Comparison of ENCODE assay signal across 9 mouse cellular contexts in genomic region chr11:88145214-88146006, GRCm38 (mm10). TPM values are rescaled to one million over a fixed set of nuclear protein-coding genes. Genes with fewer than 3 reads are reported as not detected.
A peak's percentile ranks its signal among the peaks of the same experiment; 100 is the strongest.
DNase-seq lines count a peak whose midpoint lies in the region; ATAC-seq and TF ChIP-seq lines count a peak whose summit lies in the region.
"Had no signal": no experiment of that assay in that cellular context is flagged by ENCODE, and none has a peak within 500 bp of the region (broad histone marks: within the 10 kb centered on the region; RNA-seq: fewer than 3 reads in every experiment).

No protein-coding gene starts in this region.

- TF ChIP-seq POLR2A in MEL (IDR thresholded peaks at IDR 0.05; ENCODE audit: control insufficient read depth in 1 of 2, insufficient read depth in 1 of 2, low read depth in 1 of 2, low read length in 2 of 2, poor library complexity in 1 of 2), result no peak
- no peak for TF ChIP-seq POLR2A in cerebellum, adult 2 months (IDR thresholded peaks at IDR 0.05; ENCODE audit: borderline replicate concordance, insufficient read depth, low read length)

- ATAC-seq in heart, embryonic 16.5 days (replicated peaks; ENCODE audit: extremely low read depth, insufficient read depth, low FRiP score), result 0 out of 2 replicates have a peak, but pooled peaks have one; percentile 14
- peak; percentile 62 for ATAC-seq in neutrophil, adult 5-6 weeks (ENCODE audit: extremely low read depth, insufficient number of reproducible peaks, low FRiP score, poor library complexity, severe bottlenecking)

- TF ChIP-seq RAD21 in MEL (IDR thresholded peaks at IDR 0.05; ENCODE audit: low read depth, low read length), result no peak

- no peak for DNase-seq in heart, postnatal 4 days
- peak; percentile 87 for DNase-seq in MEL (ENCODE audit: low read depth, low spot score)
- DNase-seq in liver, result peak; percentile 62
- no peak for DNase-seq in gastrocnemius, postnatal 36 days
- no peak for DNase-seq in cerebellum, adult 2 months
- no peak for DNase-seq in left cerebral cortex, postnatal 4 days

- no peaks in the 10 kb centered on the region for H3K27me3 ChIP-seq in heart, embryonic 16.5 days (ENCODE audit: control insufficient read depth, insufficient read depth, low read length)
- no peaks in the 10 kb centered on the region for H3K27me3 ChIP-seq in MEL (ENCODE audit: control insufficient read depth in 1 of 2, insufficient read depth in 2 of 2, low read length in 2 of 2)
- H3K27me3 ChIP-seq in cerebellum, adult 2 months (ENCODE audit: control insufficient read depth, insufficient read depth, low read length), result no peaks in the 10 kb centered on the region
- H3K27me3 ChIP-seq: embryonic facial prominence, embryonic 15.5 days had no signal

- 57% methylated on average over 13 of the region's 13 CpGs for WGBS in heart, embryonic 16.5 days
- WGBS in cerebellum, adult 2 months, result 92% methylated on average over 13 of the region's 13 CpGs

- peaks cover 50% of the 10 kb centered on the region for H3K4me1 ChIP-seq in heart, embryonic 16.5 days (ENCODE audit: control insufficient read depth, insufficient read depth, low read length)
- peaks cover 22 to 48% of the 10 kb centered on the region in 2 experiments for H3K4me1 ChIP-seq in MEL (ENCODE audit: control insufficient read depth in 1 of 2, insufficient read depth in 2 of 2, low read length in 2 of 2)
- peaks cover 33% of the 10 kb centered on the region for H3K4me1 ChIP-seq in cerebellum, adult 2 months (ENCODE audit: control insufficient read depth, insufficient read depth, low read length)

- no peak for TF ChIP-seq CTCF in MEL (IDR thresholded peaks at IDR 0.05 in 2 of 3, conservative IDR thresholded peaks at IDR 0.05 in 1 of 3; ENCODE audit: control insufficient read depth in 1 of 3, insufficient read depth in 1 of 3, low read depth in 2 of 3, low read length in 3 of 3, poor library complexity in 1 of 3, severe bottlenecking in 1 of 3)
- no peak for TF ChIP-seq CTCF in cerebellum, adult 2 months (IDR thresholded peaks at IDR 0.05; ENCODE audit: borderline replicate concordance, insufficient read depth, low read depth, low read length)

- H3K4me3 ChIP-seq in heart, embryonic 16.5 days (ENCODE audit: low read length), result no peak overlapping the region
- no peak overlapping the region for H3K4me3 ChIP-seq in MEL (ENCODE audit: control insufficient read depth in 1 of 2, insufficient read depth in 1 of 2, low read depth in 2 of 2, low read length in 2 of 2)
- H3K4me3 ChIP-seq in cerebellum, adult 2 months (replicated peaks; ENCODE audit: insufficient read depth, low read depth, low read length), result no peak overlapping the region
- H3K4me3 ChIP-seq: embryonic facial prominence, embryonic 15.5 days had no signal

- H3K4me2 ChIP-seq in heart, embryonic 16.5 days (ENCODE audit: low read depth, low read length), result no peak overlapping the region
- H3K4me2 ChIP-seq: embryonic facial prominence, embryonic 15.5 days had no signal

- intact Hi-C loops in gastrocnemius, postnatal 36 days (cut with DNase I), result no loop called here
- intact Hi-C loops in left cerebral cortex, postnatal 4 days (cut with DNase I), result no loop called here

- H3K27ac ChIP-seq in heart, embryonic 16.5 days (ENCODE audit: low read length), result no peak overlapping the region
- peak overlapping the region; percentile 46 for H3K27ac ChIP-seq in MEL (ENCODE audit: control insufficient read depth, low read depth, low read length)
- no peak overlapping the region for H3K27ac ChIP-seq in cerebellum, adult 2 months (ENCODE audit: insufficient read depth, low read length)
- H3K27ac ChIP-seq: embryonic facial prominence, embryonic 15.5 days had no signal

- H3K9ac ChIP-seq in heart, embryonic 16.5 days (ENCODE audit: low read length), result no peak overlapping the region
- H3K9ac ChIP-seq in MEL (ENCODE audit: control insufficient read depth, low read depth, low read length, poor library complexity, severe bottlenecking), result no peak overlapping the region
- H3K9ac ChIP-seq: embryonic facial prominence, embryonic 15.5 days had no signal

- peaks cover 4% of the 10 kb centered on the region; the same call in 1 of the 2 replicates for H3K36me3 ChIP-seq in heart, embryonic 16.5 days (ENCODE audit: control insufficient read depth, insufficient read depth)
- peaks cover 0 to 39% of the 10 kb centered on the region in 2 experiments; a peak in 2 of 4 replicates for H3K36me3 ChIP-seq in MEL (ENCODE audit: control insufficient read depth in 1 of 2, insufficient read depth in 2 of 2, low read length in 2 of 2)
- H3K36me3 ChIP-seq: embryonic facial prominence, embryonic 15.5 days had no signal

- no peaks in the 10 kb centered on the region for H3K9me3 ChIP-seq in heart, embryonic 16.5 days (replicated peaks; ENCODE audit: control insufficient read depth, low read length)
- H3K9me3 ChIP-seq in MEL (replicated peaks; ENCODE audit: insufficient read depth, low read length), result no peaks in the 10 kb centered on the region
- H3K9me3 ChIP-seq: embryonic facial prominence, embryonic 15.5 days had no signal

- peak; percentile 92 to 96 for TF ChIP-seq EP300 in MEL (IDR thresholded peaks at IDR 0.05; ENCODE audit: low read depth in 1 of 2, low read length in 2 of 2)

- no peaks in the 10 kb centered on the region for H3K79me2 ChIP-seq in MEL (ENCODE audit: control insufficient read depth, insufficient read depth, low read length, poor library complexity)

TF ChIP-seq in MEL, 35 proteins besides CTCF, POLR2A, EP300 and RAD21 (continues in another document):
- no peak for TF ChIP-seq SMC3 (IDR thresholded peaks at IDR 0.05; ENCODE audit: low read depth, low read length)
- no peak for TF ChIP-seq GABPA (IDR thresholded peaks at IDR 0.05; ENCODE audit: low read depth, low read length)
- TF ChIP-seq ETS1 (IDR thresholded peaks at IDR 0.05; ENCODE audit: low read depth, low read length), result peak; percentile 84
- no peak for TF ChIP-seq TBP (IDR thresholded peaks at IDR 0.05; ENCODE audit: low read depth, low read length)
- TF ChIP-seq SIN3A (IDR thresholded peaks at IDR 0.05; ENCODE audit: low read length), result peak; percentile 42; the same call in 1 of the 2 replicates
- TF ChIP-seq CHD2 (IDR thresholded peaks at IDR 0.05; ENCODE audit: low read length), result 0 out of 2 replicates have a peak, but pooled peaks have one; percentile 14
- no peak for TF ChIP-seq POLR2AphosphoS2 (IDR thresholded peaks at IDR 0.05; ENCODE audit: low read length)
- TF ChIP-seq MAZ (IDR thresholded peaks at IDR 0.05; ENCODE audit: low read depth, low read length), result peak; percentile 90
- peak; percentile 79 for TF ChIP-seq RCOR1 (IDR thresholded peaks at IDR 0.05; ENCODE audit: low read depth, low read length)
- TF ChIP-seq MYB (IDR thresholded peaks at IDR 0.05; ENCODE audit: low read depth, low read length), result peak; percentile 81
- peak; percentile 70; the same call in 1 of the 2 replicates for TF ChIP-seq MEF2A (IDR thresholded peaks at IDR 0.05; ENCODE audit: extremely low read depth, insufficient replicate concordance, low read depth, low read length, poor library complexity, severe bottlenecking)
- no peak for TF ChIP-seq ZKSCAN1 (IDR thresholded peaks at IDR 0.05; ENCODE audit: low read depth, low read length)
- no peak for TF ChIP-seq KAT2A (conservative IDR thresholded peaks at IDR 0.05; ENCODE audit: low read depth, low read length)
- no peak for TF ChIP-seq E2F4 (IDR thresholded peaks at IDR 0.05; ENCODE audit: borderline replicate concordance, low read depth, low read length)
- TF ChIP-seq ZMIZ1 (IDR thresholded peaks at IDR 0.05; ENCODE audit: low read depth, low read length), result no peak
- no peak for TF ChIP-seq JUND (IDR thresholded peaks at IDR 0.05; ENCODE audit: low read depth, low read length)
- TF ChIP-seq UBTF (IDR thresholded peaks at IDR 0.05; ENCODE audit: borderline replicate concordance, insufficient read depth, low read depth, low read length), result no peak
- TF ChIP-seq ZNF384 (IDR thresholded peaks at IDR 0.05; ENCODE audit: low read depth, low read length), result peak; percentile 34; the same call in 1 of the 2 replicates
- TF ChIP-seq ZC3H11A (IDR thresholded peaks at IDR 0.05; ENCODE audit: low read depth, low read length), result no peak
- no peak for TF ChIP-seq HCFC1 (IDR thresholded peaks at IDR 0.05; ENCODE audit: low read depth, low read length)
- TF ChIP-seq TCF12 (IDR thresholded peaks at IDR 0.05; ENCODE audit: low read depth, low read length), result peak; percentile 96
- TF ChIP-seq NELFE (IDR thresholded peaks at IDR 0.05; ENCODE audit: low read depth, low read length), result no peak
- TF ChIP-seq GATA1 (IDR thresholded peaks at IDR 0.05; ENCODE audit: low read depth, low read length), result peak; percentile 94
- peak; percentile 77 for TF ChIP-seq USF1 (IDR thresholded peaks at IDR 0.05; ENCODE audit: low read depth, low read length)
- TF ChIP-seq MAFK (IDR thresholded peaks at IDR 0.05; ENCODE audit: borderline replicate concordance, low read depth, low read length), result 0 out of 2 replicates have a peak, but pooled peaks have one; percentile 36
- TF ChIP-seq MYC (IDR thresholded peaks at IDR 0.05; ENCODE audit: low read depth, low read length), result peak; percentile 59
- TF ChIP-seq ELF1 (IDR thresholded peaks at IDR 0.05; ENCODE audit: low read depth, low read length), result 0 out of 2 replicates have a peak, but pooled peaks have one; percentile 12

RNA-seq across cellular contexts. Expression of gene Cuedc1, which starts 47.6 kb away (rescaled TPM):
- 15.2 and 17.6 TPM in 2 replicates for polyA plus RNA-seq in heart, embryonic 16.5 days (2015; fragmentation: Nextera tagmentation; extraction: Ambion mirVana)
- total RNA-seq in heart, postnatal 4 days (2021), result 10 to 100 TPM; 39.5 to 40.0 TPM
- 1.0 and 1.1 TPM in 2 replicates for total RNA-seq in MEL (2012; rRNA removed)
- 1 to 10 TPM in 1 of 2 experiments, not detected in 1; 4.8 TPM for polyA plus RNA-seq in MEL (2012; ENCODE audit: insufficient read depth in 1 of 2, insufficient read length in 2 of 2, low read depth in 1 of 2, low replicate concordance in 2 of 2, missing spikeins in 1 of 2)
- total RNA-seq in neutrophil, adult 5-6 weeks (2017), result 6.3 and 7.1 TPM in 2 replicates
- 10 to 100 TPM; 80.3 to 96.9 TPM for total RNA-seq in gastrocnemius, postnatal 36 days (2021)
- polyA plus RNA-seq in cerebellum, adult 2 months (2012; rRNA removed), result 41.6 and 42.0 TPM in 2 replicates
- total RNA-seq in left cerebral cortex, postnatal 4 days (2021), result 10 to 100 TPM; 65.4 to 69.7 TPM

RNA-seq across cellular contexts. Expression of gene Mrps23, which starts 58.8 kb away (rescaled TPM):
- 97.6 and 105 TPM in 2 replicates for polyA plus RNA-seq in heart, embryonic 16.5 days (2015; fragmentation: Nextera tagmentation; extraction: Ambion mirVana)
- total RNA-seq in heart, postnatal 4 days (2021), result 100 to 1,000 TPM; 204 to 207 TPM
- 362 and 381 TPM in 2 replicates for total RNA-seq in MEL (2012; rRNA removed)
- 100 to 1,000 TPM in 1 of 2 experiments, not detected in 1; 190 TPM for polyA plus RNA-seq in MEL (2012; ENCODE audit: insufficient read depth in 1 of 2, insufficient read length in 2 of 2, low read depth in 1 of 2, low replicate concordance in 2 of 2, missing spikeins in 1 of 2)
- 28.5 and 41.0 TPM in 2 replicates for total RNA-seq in neutrophil, adult 5-6 weeks (2017)
- total RNA-seq in gastrocnemius, postnatal 36 days (2021), result 100 to 1,000 TPM; 123 to 140 TPM
- 90.0 and 90.4 TPM in 2 replicates for polyA plus RNA-seq in cerebellum, adult 2 months (2012; rRNA removed)
- 10 to 100 TPM; 55.2 to 65.1 TPM for total RNA-seq in left cerebral cortex, postnatal 4 days (2021)

Comparison
In these comparisons a context has a peak if more than half of its experiments do, and no peak if none do; other contexts are left out.
1. DNase-seq: peak in MEL (single experiment) and liver (single experiment); none in heart, postnatal 4 days (single experiment), gastrocnemius, postnatal 36 days (0 of 2), cerebellum, adult 2 months (0 of 2) and left cerebral cortex, postnatal 4 days (single experiment).